In the genomic region with DNA sequence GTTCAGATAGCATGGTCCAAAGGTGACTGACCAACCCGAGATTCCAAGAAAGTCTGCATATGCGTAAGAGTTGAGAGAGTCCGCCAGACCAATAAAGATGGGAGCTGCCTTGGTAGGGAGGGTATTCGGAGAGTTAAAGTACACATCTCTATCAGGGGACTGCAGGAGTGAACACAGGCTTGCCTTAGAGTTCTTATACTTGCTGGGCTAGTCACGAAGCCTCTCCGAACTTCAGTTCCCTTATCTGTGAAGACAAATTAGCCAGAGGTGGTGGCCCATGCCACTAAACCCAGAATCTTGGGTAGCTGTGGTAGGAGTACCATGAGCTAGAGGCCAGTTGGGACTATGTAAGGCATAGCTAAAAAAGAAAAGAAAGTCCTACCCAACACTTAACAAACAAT, we compare ENCODE assay signal across 8 mouse cellular contexts. TPM values are rescaled to one million over a fixed set of nuclear protein-coding genes. Genes with fewer than 3 reads are reported as not detected.
A peak's percentile ranks its signal among the peaks of the same experiment; 100 is the strongest.
DNase-seq lines count a peak whose midpoint lies in the region; ATAC-seq and TF ChIP-seq lines count a peak whose summit lies in the region.

No protein-coding gene starts in this region.

- TF ChIP-seq POLR2A in spleen, adult 2 months (IDR thresholded peaks at IDR 0.05; ENCODE audit: low read depth, low read length) = no peak

- 61% methylated on average over 6 of the region's 6 CpGs for WGBS in spleen, adult 2 months
- WGBS in forebrain, embryonic 14.5 days = 75% methylated on average over 6 of the region's 6 CpGs
- 67% methylated on average over 6 of the region's 6 CpGs for WGBS in limb, embryonic 10.5 days

- H3K9me3 ChIP-seq in forebrain, embryonic 14.5 days (replicated peaks; ENCODE audit: control insufficient read depth, low read length) = no peaks in the 10 kb centered on the region
- H3K9me3 ChIP-seq in limb, embryonic 10.5 days (replicated peaks) = no peaks in the 10 kb centered on the region

- no peaks in the 10 kb centered on the region for H3K36me3 ChIP-seq in spleen, adult 2 months (ENCODE audit: control insufficient read depth, insufficient read depth, low read length)
- H3K36me3 ChIP-seq in forebrain, embryonic 14.5 days (ENCODE audit: control insufficient read depth, insufficient read depth, low read length) = no peaks in the 10 kb centered on the region
- H3K36me3 ChIP-seq in limb, embryonic 10.5 days = peaks cover 13% of the 10 kb centered on the region

- TF ChIP-seq CTCF in spleen, adult 2 months (IDR thresholded peaks at IDR 0.05; ENCODE audit: extremely low read depth, insufficient read depth, insufficient read length, insufficient replicate concordance) = no peak

- no peak overlapping the region for H3K9ac ChIP-seq in forebrain, embryonic 14.5 days (ENCODE audit: low read length)

- ATAC-seq in forebrain, embryonic 14.5 days = peak; percentile 37; the same call in 1 of the 2 replicates

- H3K27me3 ChIP-seq in spleen, adult 2 months (ENCODE audit: control insufficient read depth, insufficient read depth, low read length) = no peaks in the 10 kb centered on the region
- H3K27me3 ChIP-seq in forebrain, embryonic 14.5 days (replicated peaks; ENCODE audit: control insufficient read depth, insufficient read depth, low read length) = no peaks in the 10 kb centered on the region
- no peaks in the 10 kb centered on the region for H3K27me3 ChIP-seq in limb, embryonic 10.5 days (ENCODE audit: low read depth, poor library complexity, severe bottlenecking)

- no peak overlapping the region for H3K4me3 ChIP-seq in spleen, adult 2 months (ENCODE audit: extremely low read depth, insufficient read depth, insufficient read length)
- peak overlapping the region; percentile 96; the same call in 1 of the 2 replicates for H3K4me3 ChIP-seq in forebrain, embryonic 14.5 days (ENCODE audit: low read depth, low read length)
- H3K4me3 ChIP-seq in limb, embryonic 10.5 days = peak overlapping the region; percentile 85; the same call in 1 of the 2 replicates

- peaks cover 3% of the 10 kb centered on the region; the same call in 1 of the 2 replicates for H3K4me1 ChIP-seq in spleen, adult 2 months (ENCODE audit: control insufficient read depth, insufficient read depth, insufficient read length)
- peaks cover 5% of the 10 kb centered on the region for H3K4me1 ChIP-seq in forebrain, embryonic 14.5 days (ENCODE audit: control insufficient read depth, insufficient read depth, low read length)
- peaks cover 12% of the 10 kb centered on the region for H3K4me1 ChIP-seq in limb, embryonic 10.5 days

- peak in 1 of 2 experiments; percentile 3 for DNase-seq in spleen, adult 2 months (ENCODE audit: low read depth in 1 of 2, low spot score in 2 of 2)
- no peak for DNase-seq in spleen, postnatal 14 days (ENCODE audit: low spot score in 2 of 2)
- no peak for DNase-seq in forebrain, embryonic 14.5 days (ENCODE audit: low spot score)
- DNase-seq in limb, embryonic 10.5 days (ENCODE audit: low spot score) = no peak
- peak; percentile 11 for DNase-seq in naive thymus-derived CD4-positive, alpha-beta T cell, adult 2 months (ENCODE audit: low read depth)
- DNase-seq in right cerebral cortex, postnatal 10 days (ENCODE audit: low spot score in 2 of 2) = no peak
- no peak for DNase-seq in testis, postnatal 10 days (ENCODE audit: low spot score)
- no peak for DNase-seq in urinary bladder, postnatal 4 days (ENCODE audit: low spot score in 2 of 2)

- peak overlapping the region; percentile 82 for H3K4me2 ChIP-seq in forebrain, embryonic 14.5 days (ENCODE audit: low read length)

- peak overlapping the region; percentile 42; the same call in 1 of the 2 replicates for H3K27ac ChIP-seq in spleen, adult 2 months (ENCODE audit: insufficient read depth, low read length)
- no peak overlapping the region for H3K27ac ChIP-seq in forebrain, embryonic 14.5 days (ENCODE audit: low read depth, low read length)
- H3K27ac ChIP-seq in limb, embryonic 10.5 days = no peak overlapping the region

RNA-seq across cellular contexts. Expression of gene Dennd6a, which starts 5.1 kb away (rescaled TPM):
- polyA plus RNA-seq in spleen, adult 2 months (2012; rRNA removed) = 8.8 and 10.0 TPM in 2 replicates
- polyA plus RNA-seq in forebrain, embryonic 14.5 days (2014; fragmentation: Nextera tagmentation; extraction: Ambion mirVana) = 18.2 and 20.5 TPM in 2 replicates
- polyA plus RNA-seq in limb, embryonic 10.5 days (2016; fragmentation: Nextera tagmentation; extraction: Ambion mirVana) = 32.9 and 33.2 TPM in 2 replicates

RNA-seq across cellular contexts. Expression of gene Slmap, which starts 44.1 kb away (rescaled TPM):
- 9.3 and 14.8 TPM in 2 replicates for polyA plus RNA-seq in spleen, adult 2 months (2012; rRNA removed)
- polyA plus RNA-seq in forebrain, embryonic 14.5 days (2014; fragmentation: Nextera tagmentation; extraction: Ambion mirVana) = 11.7 and 15.8 TPM in 2 replicates
- 14.3 and 17.2 TPM in 2 replicates for polyA plus RNA-seq in limb, embryonic 10.5 days (2016; fragmentation: Nextera tagmentation; extraction: Ambion mirVana)

RNA-seq across cellular contexts. Expression of gene Arf4, which starts 59.1 kb away (rescaled TPM):
- 69.6 and 85.6 TPM in 2 replicates for polyA plus RNA-seq in spleen, adult 2 months (2012; rRNA removed)
- polyA plus RNA-seq in forebrain, embryonic 14.5 days (2014; fragmentation: Nextera tagmentation; extraction: Ambion mirVana) = 681 and 712 TPM in 2 replicates
- polyA plus RNA-seq in limb, embryonic 10.5 days (2016; fragmentation: Nextera tagmentation; extraction: Ambion mirVana) = 464 and 513 TPM in 2 replicates
